Mouse (Mus musculus): ENCODE measurements at regions not wholly inside any gene's neighbourhood (a gene's known extent, or its start where the extent isn't known, plus 50 kb on each side); places are given as distances from the start of the nearest gene placed in this dataset.

- DNase-seq (ENCODE audit: low spot score in 2 of 2): no peak
These were observed 294.0 kb upstream of the Slc30a5 start for GRCm38 (mm10) chr13:101127262-101127661.

- no peak for DNase-seq (ENCODE audit: low spot score in 2 of 2)
These were observed 284.1 kb upstream of the Slc30a5 start for GRCm38 (mm10) chr13:101117311-101117710.

- no peak for DNase-seq (ENCODE audit: low spot score in 2 of 2)
These were observed 282.1 kb upstream of the Slc30a5 start for GRCm38 (mm10) chr13:101115296-101115695.

DNA sequence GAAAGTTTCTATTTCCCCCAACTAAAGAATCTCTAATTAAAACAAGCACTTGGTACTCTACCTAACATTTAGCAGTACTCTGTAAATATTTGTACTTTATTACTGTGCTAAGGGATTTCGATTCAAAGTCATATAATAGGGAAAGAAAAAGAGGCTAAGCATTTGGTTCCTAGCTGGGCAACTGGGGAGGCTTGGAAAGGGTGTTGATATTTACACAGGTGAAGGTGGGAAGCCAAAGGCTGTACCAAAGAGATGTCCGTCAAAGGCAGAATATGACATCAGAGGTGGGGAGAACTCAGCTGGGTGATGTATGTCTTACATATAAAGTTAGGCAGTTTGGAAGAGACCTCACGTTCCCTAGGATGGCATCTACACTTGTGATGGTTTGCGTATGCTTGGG, 278.9 kb upstream of the Slc30a5 start:
- DNase-seq (ENCODE audit: low spot score in 2 of 2): no peak

DNA sequence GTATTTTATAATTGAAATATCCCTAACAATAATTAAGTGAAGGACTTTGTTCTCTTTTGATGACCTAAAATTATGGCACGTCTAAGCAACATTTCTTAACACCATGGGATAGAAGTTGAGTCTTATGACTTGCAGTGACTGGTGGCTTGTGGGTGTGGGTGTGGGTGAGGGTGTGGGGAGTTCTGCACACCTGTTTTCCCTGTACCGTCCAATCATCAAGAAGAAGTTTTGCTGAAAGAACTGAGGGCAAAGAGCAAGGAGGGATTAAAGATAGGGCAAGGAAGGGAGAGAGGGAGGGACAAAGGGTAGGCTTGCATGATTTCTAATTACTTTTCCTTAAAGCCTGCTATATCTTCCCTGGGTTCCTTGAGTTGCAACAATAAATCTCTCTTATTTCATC, 278.5 kb upstream of the Slc30a5 start:
- DNase-seq (ENCODE audit: low spot score in 2 of 2): no peak

- DNase-seq (ENCODE audit: low spot score in 2 of 2): no peak
These were observed 267.4 kb upstream of the Slc30a5 start for GRCm38 (mm10) chr13:101100621-101101020.

- no peak for DNase-seq (ENCODE audit: low spot score in 2 of 2)
These were observed 263.6 kb upstream of the Slc30a5 start for GRCm38 (mm10) chr13:101096856-101097255.

DNA sequence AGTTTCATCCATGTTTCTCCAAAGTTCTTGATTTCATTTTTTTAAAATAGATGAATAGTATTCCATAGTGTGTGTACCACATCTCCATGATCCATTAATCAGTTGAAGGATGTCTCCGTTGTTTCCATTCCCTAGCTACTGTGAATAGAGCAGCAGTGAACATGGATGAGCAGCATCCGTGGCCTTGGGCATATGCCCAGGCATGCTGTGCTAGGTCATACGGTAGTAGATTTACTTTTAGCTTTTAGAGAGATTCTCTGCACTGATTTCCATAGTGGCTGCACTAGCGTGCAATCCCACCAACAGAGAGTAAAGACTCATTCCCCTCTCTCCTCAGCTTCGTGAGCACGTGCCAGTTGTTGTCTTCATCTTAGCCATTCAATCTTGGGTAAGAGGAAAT, 263.0 kb upstream of the Slc30a5 start:
- no peak for DNase-seq (ENCODE audit: low spot score in 2 of 2)

DNA sequence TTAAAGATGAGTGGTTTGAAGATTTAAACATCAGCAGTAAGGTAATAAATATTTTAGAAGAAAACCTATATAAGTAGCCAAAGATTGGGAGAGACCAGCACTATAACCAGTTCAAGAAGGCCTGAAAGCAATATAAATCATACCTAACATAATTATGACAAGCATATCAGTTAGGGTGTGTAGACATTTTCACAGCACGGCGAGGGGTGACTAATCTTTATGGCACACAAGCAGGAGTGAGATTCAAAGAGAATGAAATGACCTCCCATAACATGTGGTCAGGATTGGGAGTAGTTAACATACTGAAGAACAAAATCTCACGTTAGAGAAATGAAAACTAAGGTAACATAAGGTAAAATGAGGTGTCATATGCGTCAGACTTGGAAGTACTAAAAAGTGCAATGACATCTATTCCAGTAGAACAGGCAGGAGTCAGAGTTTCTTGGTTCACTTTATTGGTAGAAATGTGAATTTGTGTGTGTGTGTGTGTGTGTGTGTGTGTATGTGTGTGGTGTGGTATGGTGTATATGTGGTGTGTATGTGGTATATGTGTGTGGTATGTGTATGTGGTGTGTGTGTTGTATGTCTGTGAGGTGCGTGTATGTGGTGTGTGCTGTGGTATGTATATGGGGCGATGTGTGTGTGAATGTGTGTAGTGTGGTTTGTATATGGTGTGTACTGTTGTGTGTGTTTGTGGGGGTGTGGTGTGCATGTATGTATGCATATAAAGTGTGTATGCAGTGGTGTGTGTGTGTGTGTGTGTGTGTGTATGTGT, 262.0 kb upstream of the Slc30a5 start:
- no peak for DNase-seq (ENCODE audit: low spot score in 2 of 2)

- no peak for DNase-seq (ENCODE audit: low spot score in 2 of 2)
These were observed 259.5 kb upstream of the Slc30a5 start for GRCm38 (mm10) chr13:101092743-101093131.

GRCm38 (mm10) chr13:101092033-101092742, 259.0 kb upstream of the Slc30a5 start:
- peak; percentile 63 to 79 for DNase-seq (ENCODE audit: low spot score in 2 of 2)

DNA sequence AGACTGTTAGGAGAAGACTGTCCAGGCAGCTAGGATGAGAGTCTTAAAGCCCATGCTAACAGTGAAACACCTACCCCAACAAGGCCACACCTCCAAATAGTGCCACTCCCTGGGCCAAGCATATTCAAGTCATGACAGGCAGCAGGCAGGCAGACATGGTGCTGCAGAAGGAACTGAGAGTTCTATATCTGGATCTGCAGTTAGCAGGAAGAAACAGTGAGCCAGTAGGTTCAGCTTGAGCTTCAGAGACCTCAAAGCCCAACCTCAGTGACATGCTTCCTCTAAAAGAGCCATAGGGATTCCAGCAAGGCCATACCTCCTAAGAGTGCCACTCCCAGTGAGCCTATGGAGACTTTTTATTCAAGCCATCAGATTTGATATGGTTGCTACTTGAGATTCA, 252.0 kb upstream of the Slc30a5 start:
- no peak for DNase-seq (ENCODE audit: low spot score in 2 of 2)

DNA sequence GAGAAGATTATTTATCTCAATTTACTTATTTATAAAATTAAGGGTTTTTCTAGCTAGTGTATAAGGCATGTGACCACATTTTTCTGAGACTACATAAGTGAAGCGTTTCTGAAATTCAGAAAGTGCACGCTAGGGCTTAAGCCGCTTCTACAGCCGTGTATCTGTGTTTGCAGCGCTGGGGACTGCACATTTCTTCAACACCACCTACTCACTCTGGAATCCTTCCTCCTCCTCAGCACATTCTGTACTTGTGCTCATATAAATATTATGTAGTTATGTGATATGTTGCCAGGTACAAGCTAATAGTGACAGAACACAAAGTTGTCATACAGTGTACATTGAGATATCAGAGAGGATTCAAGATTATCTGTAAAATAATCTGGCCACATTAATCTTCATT, 251.0 kb upstream of the Slc30a5 start:
- DNase-seq (ENCODE audit: low spot score in 2 of 2): no peak

DNA sequence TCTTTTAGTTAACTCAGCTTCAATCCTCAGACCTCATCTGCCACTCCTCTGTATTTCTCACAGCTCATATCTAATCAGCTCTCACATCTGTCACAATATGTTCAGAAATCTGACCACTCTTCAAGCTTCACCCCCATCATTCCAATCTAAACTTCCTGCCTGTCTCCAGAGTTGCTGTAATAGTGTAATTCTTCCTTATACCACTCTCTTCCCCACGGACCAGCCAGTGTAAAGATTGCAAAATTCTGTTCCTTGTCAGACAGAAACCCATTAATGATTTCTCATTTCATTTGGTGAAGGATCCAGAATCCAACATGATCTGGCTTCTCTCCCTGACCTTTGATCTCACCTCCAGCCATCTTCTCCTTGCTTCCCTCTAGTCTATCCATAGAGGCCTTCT, 250.2 kb upstream of the Slc30a5 start:
- no peak for DNase-seq (ENCODE audit: low spot score in 2 of 2)

GRCm38 (mm10) chr13:101068489-101068888, 235.3 kb upstream of the Slc30a5 start:
- DNase-seq (ENCODE audit: low spot score in 2 of 2): no peak

DNA sequence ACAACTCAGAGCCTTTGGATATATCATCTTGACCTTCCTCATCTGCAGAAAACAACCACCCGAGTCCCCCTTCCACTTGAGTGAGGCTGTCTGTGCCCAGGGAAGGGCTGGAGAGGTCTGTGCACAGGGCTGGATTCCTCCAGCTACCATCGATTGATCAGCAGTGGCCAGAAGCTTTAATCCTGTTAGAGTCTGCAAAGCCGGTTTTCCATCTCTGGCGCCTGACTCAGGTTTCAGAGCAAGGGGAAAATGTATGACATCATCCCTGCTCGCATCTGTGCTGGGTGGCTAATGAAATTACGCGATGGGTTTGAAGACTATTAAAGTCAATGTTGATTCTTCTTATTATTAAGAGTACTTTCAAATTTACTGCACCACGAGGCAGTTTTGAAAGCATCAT, 229.4 kb upstream of the Slc30a5 start:
- DNase-seq (ENCODE audit: low spot score in 2 of 2): no peak

- no peak for DNase-seq (ENCODE audit: low spot score in 2 of 2)
These were observed 228.3 kb upstream of the Slc30a5 start for GRCm38 (mm10) chr13:101061233-101062144.

DNA sequence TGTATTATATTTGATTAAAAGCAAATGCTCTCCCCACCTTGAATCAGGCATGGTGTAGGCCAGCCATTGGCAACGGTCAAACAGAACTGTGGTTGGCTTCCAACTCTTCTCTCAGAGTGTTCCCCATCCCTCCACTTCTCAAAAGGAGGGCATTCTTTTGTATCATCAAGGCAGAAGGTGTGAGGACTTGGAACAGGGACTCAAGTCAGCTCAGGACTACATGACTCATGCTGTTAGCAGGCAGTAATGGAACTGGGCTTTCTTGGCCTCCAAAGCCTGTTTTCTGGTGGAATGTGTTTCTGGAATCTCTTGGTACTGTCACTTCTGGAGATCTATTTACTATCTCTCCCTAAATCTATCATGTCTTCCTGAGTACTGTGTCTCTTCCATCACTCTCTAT, 216.3 kb upstream of the Slc30a5 start:
- no peak for DNase-seq (ENCODE audit: low spot score in 2 of 2)

DNA sequence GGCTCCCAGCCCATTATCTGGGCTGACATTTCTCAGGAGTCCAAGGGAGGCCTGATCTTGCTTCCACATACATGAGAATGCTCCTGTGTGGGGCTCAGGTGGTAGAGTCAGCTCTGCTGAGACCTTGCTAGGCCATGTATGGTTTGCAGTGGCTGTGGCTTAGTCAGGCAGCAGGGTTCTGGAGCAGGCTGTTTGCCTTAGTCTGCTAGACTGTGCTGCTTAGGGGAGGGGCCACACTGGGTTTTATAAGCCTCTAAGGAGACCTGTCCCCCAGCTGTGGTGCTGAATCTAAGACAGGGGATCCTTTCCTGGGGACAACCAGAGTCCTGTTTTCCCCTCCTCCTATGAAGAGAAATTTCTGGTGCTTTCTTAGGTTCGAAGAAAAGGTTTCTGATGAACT, 199.4 kb upstream of the Slc30a5 start:
- DNase-seq (ENCODE audit: low spot score in 2 of 2): no peak

- DNase-seq (ENCODE audit: low spot score in 2 of 2): no peak
These were observed 192.8 kb upstream of the Slc30a5 start for GRCm38 (mm10) chr13:101026043-101026442.

DNA sequence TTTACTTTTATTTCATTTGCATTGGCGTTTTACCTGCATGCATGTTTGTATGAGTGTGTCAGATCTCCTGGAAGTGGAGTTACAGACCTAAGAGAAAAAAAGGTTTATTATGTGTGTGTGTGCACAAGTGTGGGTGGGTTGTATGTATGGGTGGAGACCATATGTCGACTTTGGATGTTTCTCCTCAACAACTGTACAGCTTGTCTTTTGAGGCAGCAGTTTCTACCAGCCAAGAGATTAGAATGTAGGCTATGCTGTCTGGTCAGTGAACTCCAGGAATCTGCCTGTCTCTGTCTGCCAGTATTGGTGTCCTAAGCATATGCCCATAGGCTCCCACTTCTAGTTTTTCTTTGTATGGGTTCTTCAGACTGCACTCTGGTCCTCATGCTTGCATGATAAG, 192.3 kb upstream of the Slc30a5 start:
- DNase-seq (ENCODE audit: low spot score in 2 of 2): no peak

DNA sequence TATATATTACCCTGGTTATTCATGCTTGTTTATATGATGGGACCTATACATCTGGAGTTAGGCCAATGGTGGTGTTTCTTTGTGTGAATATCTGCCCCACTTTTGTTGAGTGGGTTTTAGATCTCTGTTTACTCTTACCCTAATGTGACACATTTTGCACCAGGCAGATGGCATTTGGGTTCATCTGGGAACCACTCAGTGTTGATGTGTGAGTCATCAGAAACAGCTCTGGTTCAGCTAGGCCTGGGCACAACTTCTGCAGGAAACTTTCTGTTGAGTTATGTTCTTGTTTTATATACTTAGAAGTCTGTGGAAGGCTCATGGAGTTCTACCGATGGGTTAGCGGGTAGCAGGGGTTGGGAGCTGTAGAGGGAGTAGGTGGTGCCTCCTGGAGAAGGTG, 191.7 kb upstream of the Slc30a5 start:
- no peak for DNase-seq (ENCODE audit: low spot score in 2 of 2)
